ENCODE assay signal across 18 mouse cellular contexts in genomic region chr11:55274756-55275155, GRCm38 (mm10).
DNase-seq lines count a peak whose midpoint lies in the region; ATAC-seq and TF ChIP-seq lines count a peak whose summit lies in the region.
"Had no signal": no experiment of that assay in that cellular context is flagged by ENCODE, and none has a peak within 500 bp of the region (broad histone marks: within the 10 kb centered on the region; RNA-seq: fewer than 3 reads in every experiment).

No protein-coding gene starts in this region.

- no peak overlapping the region for H3ac ChIP-seq in C2C12 (ENCODE audit: control insufficient read depth, insufficient read length, low read depth)

- H3K4me3 ChIP-seq in C2C12 (ENCODE audit: insufficient read depth, poor library complexity, severe bottlenecking): no peak overlapping the region
- H3K4me3 ChIP-seq in kidney, embryonic 14.5 days (ENCODE audit: low read length): no peak overlapping the region
- H3K4me3 ChIP-seq: heart, adult 2 months; layer of hippocampus, adult 2 months; limb, embryonic 13.5 days; midbrain, embryonic 12.5 days; neural tube, embryonic 13.5 days had no signal

- H3K9me3 ChIP-seq in kidney, embryonic 14.5 days (ENCODE audit: control insufficient read depth, low read length): no peaks in the 10 kb centered on the region
- H3K9me3 ChIP-seq: limb, embryonic 13.5 days; midbrain, embryonic 12.5 days; neural tube, embryonic 13.5 days had no signal

- TF ChIP-seq CTCF in C2C12 (IDR thresholded peaks at IDR 0.05; ENCODE audit: control insufficient read depth, insufficient read depth, insufficient read length): no peak

- H3K79me3 ChIP-seq in C2C12 (ENCODE audit: low read depth): no peaks in the 10 kb centered on the region

- 80% methylated on average over 6 of the region's 6 CpGs for WGBS in kidney, embryonic 14.5 days

- no peaks in the 10 kb centered on the region for H3K36me3 ChIP-seq in C2C12 (ENCODE audit: control insufficient read depth, insufficient read depth)
- no peaks in the 10 kb centered on the region for H3K36me3 ChIP-seq in kidney, embryonic 14.5 days (ENCODE audit: control insufficient read depth, insufficient read depth, low read length)
- H3K36me3 ChIP-seq: limb, embryonic 13.5 days; midbrain, embryonic 12.5 days; neural tube, embryonic 13.5 days had no signal

- no peaks in the 10 kb centered on the region for H3K79me2 ChIP-seq in C2C12 (ENCODE audit: control insufficient read depth, insufficient read depth)

- H3K4me1 ChIP-seq in kidney, embryonic 14.5 days (ENCODE audit: control insufficient read depth, insufficient read depth, low read length): no peaks in the 10 kb centered on the region
- H3K4me1 ChIP-seq: limb, embryonic 13.5 days; midbrain, embryonic 12.5 days; neural tube, embryonic 13.5 days had no signal

- no peak overlapping the region for H3K27ac ChIP-seq in kidney, embryonic 14.5 days (ENCODE audit: low read depth, low read length)
- H3K27ac ChIP-seq: heart, adult 2 months; layer of hippocampus, adult 2 months; limb, embryonic 13.5 days; midbrain, embryonic 12.5 days; neural tube, embryonic 13.5 days had no signal

- no peaks in the 10 kb centered on the region for H3K27me3 ChIP-seq in C2C12 (ENCODE audit: control insufficient read depth, insufficient read depth, insufficient read length)
- no peaks in the 10 kb centered on the region for H3K27me3 ChIP-seq in kidney, embryonic 14.5 days (ENCODE audit: control insufficient read depth, insufficient read depth, low read length)
- H3K27me3 ChIP-seq: limb, embryonic 13.5 days; midbrain, embryonic 12.5 days; neural tube, embryonic 13.5 days had no signal

- H3K4me2 ChIP-seq in kidney, embryonic 14.5 days (replicated peaks; ENCODE audit: low read depth, low read length): no peak overlapping the region
- H3K4me2 ChIP-seq: limb, embryonic 13.5 days; lung, embryonic 14.5 days; midbrain, embryonic 12.5 days; neural tube, embryonic 13.5 days had no signal

- ATAC-seq in kidney, embryonic 14.5 days (ENCODE audit: low FRiP score, low TSS enrichment): no peak
- ATAC-seq: intestine, embryonic 16.5 days had no signal

- no peak overlapping the region for H3K9ac ChIP-seq in kidney, embryonic 14.5 days (ENCODE audit: low read depth, low read length)
- H3K9ac ChIP-seq: limb, embryonic 13.5 days; lung, embryonic 14.5 days; midbrain, embryonic 12.5 days; neural tube, embryonic 13.5 days had no signal

- DNase-seq in gastrocnemius, postnatal 10 days: peak; percentile 32
- no peak for DNase-seq in gastrocnemius, adult 8-10 months (ENCODE audit: low spot score in 2 of 2)
- peak; percentile 91 for DNase-seq in brain, adult 2 months (ENCODE audit: low read depth, low spot score)
- DNase-seq in cerebellum, postnatal 25 days: peak; percentile 91 to 94
- DNase-seq in layer of hippocampus, adult 9-11 months: no peak
- no peak for DNase-seq in kidney, adult 11 months
- DNase-seq: heart, adult 2 months; heart, postnatal 4 days; lung, embryonic 14.5 days; right cerebral cortex, postnatal 25 days; thymus, postnatal 25 days had no signal

TF ChIP-seq in C2C12, 6 proteins besides CTCF, POLR2A, EP300 and RAD21:
- TF ChIP-seq USF1 (IDR thresholded peaks at IDR 0.05; ENCODE audit: low read depth) (no peak), MAX (IDR thresholded peaks at IDR 0.05) (peak; percentile 13)
TF ChIP-seq in C2C12: peak in this region for 1.

Comparison
In these comparisons a context has a peak if more than half of its experiments do, and no peak if none do; other contexts are left out.
1. DNase-seq: peak in gastrocnemius, postnatal 10 days (single experiment), brain, adult 2 months (single experiment) and cerebellum, postnatal 25 days (2 of 2); none in gastrocnemius, adult 8-10 months (0 of 2), layer of hippocampus, adult 9-11 months (single experiment) and kidney, adult 11 months (single experiment).